ENCODE assay signal across 47 mouse cellular contexts in the genomic region with DNA sequence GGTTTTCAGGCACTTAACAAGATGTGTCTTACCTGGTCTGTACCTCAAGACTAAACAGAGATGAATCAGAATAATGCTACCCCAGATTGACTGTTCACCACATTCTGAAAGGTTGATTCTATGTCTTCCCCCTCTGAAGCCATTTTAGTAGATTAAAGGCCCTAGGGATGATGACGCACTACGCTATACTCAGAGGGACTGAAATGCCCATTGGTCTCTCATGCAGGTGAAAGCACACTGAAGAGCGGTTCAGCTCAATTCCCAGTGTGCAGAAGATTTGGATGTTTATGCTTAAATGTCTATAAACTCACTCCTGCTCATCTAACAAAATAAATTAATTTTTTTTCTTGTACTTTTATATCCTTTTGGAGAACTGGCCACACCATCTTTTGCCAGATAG. TPM values are rescaled to one million over a fixed set of nuclear protein-coding genes. Genes with fewer than 3 reads are reported as not detected.
"Had no signal": no experiment of that assay in that cellular context is flagged by ENCODE, and none has a peak within 500 bp of the region (broad histone marks: within the 10 kb centered on the region; RNA-seq: fewer than 3 reads in every experiment).

Gene Olfr586 (minus strand): TSS at position 101 of the 400 bp plus-strand sequence.

- H3K36me3 ChIP-seq: limb, embryonic 10.5 days; limb, embryonic 12.5 days; limb, embryonic 13.5 days; limb, embryonic 15.5 days; liver, embryonic 12.5 days; liver, embryonic 13.5 days; liver, embryonic 15.5 days; lung, embryonic 15.5 days; midbrain, embryonic 10.5 days; midbrain, embryonic 12.5 days; midbrain, embryonic 13.5 days; midbrain, embryonic 15.5 days; neural tube, embryonic 12.5 days had no signal

- H3K4me3 ChIP-seq: limb, embryonic 10.5 days; limb, embryonic 12.5 days; limb, embryonic 13.5 days; limb, embryonic 15.5 days; liver, embryonic 12.5 days; liver, embryonic 13.5 days; liver, embryonic 15.5 days; lung, embryonic 15.5 days; megakaryocyte, embryonic 14.5 days; midbrain, embryonic 10.5 days; midbrain, embryonic 12.5 days; midbrain, embryonic 13.5 days; midbrain, embryonic 15.5 days; myocyte; neural tube, embryonic 12.5 days had no signal

- H3K27me3 ChIP-seq: limb, embryonic 12.5 days; limb, embryonic 13.5 days; limb, embryonic 15.5 days; liver, embryonic 12.5 days; liver, embryonic 13.5 days; liver, embryonic 15.5 days; lung, embryonic 15.5 days; megakaryocyte, embryonic 14.5 days; midbrain, embryonic 12.5 days; midbrain, embryonic 13.5 days; midbrain, embryonic 15.5 days; neural tube, embryonic 12.5 days had no signal

- H3K4me1 ChIP-seq: limb, embryonic 10.5 days; limb, embryonic 12.5 days; limb, embryonic 13.5 days; limb, embryonic 15.5 days; liver, embryonic 12.5 days; liver, embryonic 13.5 days; liver, embryonic 15.5 days; lung, embryonic 15.5 days; megakaryocyte, embryonic 14.5 days; midbrain, embryonic 10.5 days; midbrain, embryonic 12.5 days; midbrain, embryonic 13.5 days; midbrain, embryonic 15.5 days; neural tube, embryonic 12.5 days had no signal

- H3K9ac ChIP-seq: limb, embryonic 12.5 days; limb, embryonic 13.5 days; limb, embryonic 15.5 days; liver, embryonic 12.5 days; liver, embryonic 13.5 days; liver, embryonic 14.5 days; liver, embryonic 15.5 days; liver, postnatal 0 days; lung, embryonic 14.5 days; lung, embryonic 15.5 days; midbrain, embryonic 12.5 days; midbrain, embryonic 13.5 days; midbrain, embryonic 15.5 days; neural tube, embryonic 12.5 days had no signal

- H3K27ac ChIP-seq: limb, embryonic 10.5 days; limb, embryonic 12.5 days; limb, embryonic 13.5 days; limb, embryonic 15.5 days; liver, embryonic 12.5 days; liver, embryonic 13.5 days; liver, embryonic 14.5 days; liver, embryonic 15.5 days; lung, embryonic 15.5 days; macrophage; midbrain, embryonic 10.5 days; midbrain, embryonic 12.5 days; midbrain, embryonic 13.5 days; midbrain, embryonic 15.5 days; neural tube, embryonic 12.5 days had no signal

- DNase-seq: left cerebral cortex, postnatal 4 days; liver; liver, embryonic 13.5 days; liver, postnatal 0 days; lung, adult 18-20 months; lung, adult 2 months; lung, embryonic 14.5 days; lung, postnatal 10 days; lung, postnatal 14 days; lung, postnatal 36 days; lung, postnatal 4 days; midbrain, embryonic 14.5 days had no signal

RNA-seq across cellular contexts. Expression of gene Olfr586, which starts in this region (rescaled TPM):
- total RNA-seq: left cerebral cortex, postnatal 10 days; left cerebral cortex, postnatal 14 days; left cerebral cortex, postnatal 25 days; left cerebral cortex, postnatal 36 days; left cerebral cortex, postnatal 4 days; liver, adult 2 months; megakaryocyte progenitor cell, adult 5-6 weeks; megakaryocyte, adult 5-6 weeks; megakaryocyte-erythroid progenitor cell, adult 5-6 weeks; midbrain, postnatal 0 days; monocyte, adult 5-6 weeks had no signal
- polyA plus RNA-seq: limb, embryonic 10.5 days; limb, embryonic 11.5 days; limb, embryonic 12.5 days; limb, embryonic 13.5 days; limb, embryonic 14.5 days; limb, embryonic 15.5 days; liver, adult 2 months; liver, embryonic 11.5 days; liver, embryonic 12.5 days; liver, embryonic 13.5 days; liver, embryonic 14.5 days; liver, embryonic 15.5 days; liver, embryonic 16.5 days; liver, postnatal 0 days; lung, adult 2 months; lung, embryonic 14.5 days; lung, embryonic 15.5 days; lung, embryonic 16.5 days; lung, postnatal 0 days; macrophage; midbrain, embryonic 10.5 days; midbrain, embryonic 11.5 days; midbrain, embryonic 12.5 days; midbrain, embryonic 13.5 days; midbrain, embryonic 14.5 days; midbrain, embryonic 15.5 days; midbrain, embryonic 16.5 days; midbrain, postnatal 0 days; myocyte; neural tube, embryonic 11.5 days; neural tube, embryonic 12.5 days had no signal
